Mouse (Mus musculus): ENCODE data around the gene Fstl3. TPM values are rescaled to one million over a fixed set of nuclear protein-coding genes. Genes with fewer than 3 reads are reported as not detected.

Fstl3 gene
- polyA plus RNA-seq, 1 experiment from 2014 or later = 19.9 TPM

GRCm38 (mm10) chr10:79762875-79763274 lies 14.2 kb upstream of the Fstl3 start:
- Histone ChIP-seq H3K27ac (replicated peaks in 1 of 2; ENCODE audit: control insufficient read depth in 1 of 2, insufficient read depth in 1 of 2, low read depth in 2 of 2, low read length in 2 of 2) (no peak overlapping the region), H3K4me2 (ENCODE audit: low read length) (no peak overlapping the region), H3K4me3 (ENCODE audit: control insufficient read depth in 1 of 2, insufficient read depth in 1 of 2, low read depth in 1 of 2, low read length in 2 of 2) (no peak overlapping the region), H3K9me3 (ENCODE audit: control insufficient read depth, low read length) (no peaks in the 10 kb centered on the region), H3K4me1 (ENCODE audit: control insufficient read depth in 2 of 2, insufficient read depth in 2 of 2, low read length in 2 of 2) (peaks cover 26 to 37% of the 10 kb centered on the region in 2 experiments), H3K27me3 (ENCODE audit: control insufficient read depth, insufficient read depth, low read length) (no peaks in the 10 kb centered on the region), H3K36me3 (ENCODE audit: control insufficient read depth, insufficient read depth, low read length) (peaks cover 47% of the 10 kb centered on the region), H3K9ac (ENCODE audit: low read length) (no peak overlapping the region; the same call in 1 of the 2 replicates)
- 91% methylated on average over 3 of the region's 3 CpGs for WGBS
- ATAC-seq (ENCODE audit: insufficient number of reproducible peaks, insufficient read depth, low FRiP score, low read depth) = no peak

DNA sequence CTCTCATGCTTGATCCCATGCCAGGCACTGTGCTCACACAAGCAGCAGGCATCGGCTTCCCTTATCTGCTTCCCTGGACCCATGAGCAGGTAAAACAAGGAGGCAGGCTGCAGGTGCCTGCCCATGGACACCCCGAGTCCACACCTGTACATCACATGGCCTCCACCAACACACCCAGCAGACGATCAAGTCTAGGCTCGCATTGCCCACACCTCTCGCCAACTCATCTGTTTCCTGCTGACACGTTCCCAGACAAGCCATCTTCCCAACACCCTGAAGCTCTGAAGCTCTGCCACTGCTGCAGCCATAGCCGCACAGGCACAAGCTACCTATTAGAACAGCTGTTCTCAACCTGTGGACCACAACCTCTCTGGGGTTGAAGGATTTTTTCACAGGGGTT lies 12.8 kb upstream of the Fstl3 start:
- Histone ChIP-seq H3K9ac (ENCODE audit: low read length) (peak overlapping the region; percentile 12; the same call in 1 of the 2 replicates), H3K27ac (replicated peaks in 1 of 2; ENCODE audit: control insufficient read depth in 1 of 2, insufficient read depth in 1 of 2, low read depth in 2 of 2, low read length in 2 of 2) (no peak overlapping the region), H3K9me3 (ENCODE audit: control insufficient read depth, low read length) (no peaks in the 10 kb centered on the region), H3K4me1 (ENCODE audit: control insufficient read depth in 2 of 2, insufficient read depth in 2 of 2, low read length in 2 of 2) (peaks cover 30 to 46% of the 10 kb centered on the region in 2 experiments), H3K27me3 (ENCODE audit: control insufficient read depth, insufficient read depth, low read length) (no peaks in the 10 kb centered on the region), H3K4me2 (ENCODE audit: low read length) (no peak overlapping the region), H3K36me3 (ENCODE audit: control insufficient read depth, insufficient read depth, low read length) (peaks cover 33% of the 10 kb centered on the region), H3K4me3 (ENCODE audit: control insufficient read depth in 1 of 2, insufficient read depth in 1 of 2, low read depth in 1 of 2, low read length in 2 of 2) (no peak overlapping the region)
- WGBS = 60% methylated on average over 7 of the region's 7 CpGs
- no peak for ATAC-seq (ENCODE audit: insufficient number of reproducible peaks, insufficient read depth, low FRiP score, low read depth)

- peak overlapping the region; percentile 75 for H3K4me2 ChIP-seq (ENCODE audit: low read length)
- H3K27ac ChIP-seq (replicated peaks in 1 of 2; ENCODE audit: control insufficient read depth in 1 of 2, insufficient read depth in 1 of 2, low read depth in 2 of 2, low read length in 2 of 2) = no peak overlapping the region
- H3K9ac ChIP-seq (ENCODE audit: low read length) = peak overlapping the region; percentile 98
- ATAC-seq (ENCODE audit: insufficient number of reproducible peaks, insufficient read depth, low FRiP score, low read depth) = no peak
- no peaks in the 10 kb centered on the region for H3K27me3 ChIP-seq (ENCODE audit: control insufficient read depth, insufficient read depth, low read length)
- H3K36me3 ChIP-seq (ENCODE audit: control insufficient read depth, insufficient read depth, low read length) = peaks cover 25% of the 10 kb centered on the region
- peaks cover 30 to 46% of the 10 kb centered on the region in 2 experiments for H3K4me1 ChIP-seq (ENCODE audit: control insufficient read depth in 2 of 2, insufficient read depth in 2 of 2, low read length in 2 of 2)
- 72% methylated on average over 2 of the region's 2 CpGs for WGBS
- no peaks in the 10 kb centered on the region for H3K9me3 ChIP-seq (ENCODE audit: control insufficient read depth, low read length)
- H3K4me3 ChIP-seq (ENCODE audit: control insufficient read depth in 1 of 2, insufficient read depth in 1 of 2, low read depth in 1 of 2, low read length in 2 of 2) = peak overlapping the region; percentile 90 to 93; a peak in 3 of 4 replicates
Observed at GRCm38 (mm10) chr10:79765228-79765745, 11.8 kb upstream of the Fstl3 start.

DNA sequence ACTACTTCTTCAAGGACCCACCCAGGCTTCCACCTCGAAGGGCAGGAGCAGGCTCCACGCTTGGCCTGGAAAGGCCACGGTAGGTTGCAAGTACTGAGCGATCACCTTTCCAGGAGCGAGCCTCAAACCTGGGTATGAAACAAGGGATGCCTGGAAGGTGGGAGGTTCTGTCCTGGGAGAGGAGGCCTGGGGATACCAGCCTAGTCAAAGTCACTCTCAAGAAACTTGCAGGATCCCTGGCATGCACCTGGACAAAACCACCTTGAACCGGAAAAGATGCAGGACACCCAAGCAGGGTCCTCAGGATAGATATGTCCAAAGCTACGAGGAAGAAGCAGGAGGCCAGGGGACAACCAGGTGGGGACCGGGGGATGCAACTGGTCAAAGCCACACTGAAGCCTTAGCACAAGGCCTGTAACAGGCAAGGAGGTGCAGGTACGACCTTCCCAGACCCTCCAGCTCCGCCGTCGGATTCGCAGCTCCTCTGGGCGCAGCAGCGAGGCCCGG lies 11.0 kb upstream of the Fstl3 start:
- Histone ChIP-seq H3K4me1 (ENCODE audit: control insufficient read depth in 2 of 2, insufficient read depth in 2 of 2, low read length in 2 of 2) (peaks cover 30 to 46% of the 10 kb centered on the region in 2 experiments), H3K36me3 (ENCODE audit: control insufficient read depth, insufficient read depth, low read length) (peaks cover 17% of the 10 kb centered on the region), H3K9ac (ENCODE audit: low read length) (peak overlapping the region; percentile 98), H3K27me3 (ENCODE audit: control insufficient read depth, insufficient read depth, low read length) (no peaks in the 10 kb centered on the region), H3K9me3 (ENCODE audit: control insufficient read depth, low read length) (no peaks in the 10 kb centered on the region), H3K27ac (replicated peaks in 1 of 2; ENCODE audit: control insufficient read depth in 1 of 2, insufficient read depth in 1 of 2, low read depth in 2 of 2, low read length in 2 of 2) (peak overlapping the region; percentile 28 to 92; a peak in 3 of 4 replicates), H3K4me2 (ENCODE audit: low read length) (peak overlapping the region; percentile 75), H3K4me3 (ENCODE audit: control insufficient read depth in 1 of 2, insufficient read depth in 1 of 2, low read depth in 1 of 2, low read length in 2 of 2) (peak overlapping the region; percentile 90 to 93)
- ATAC-seq (ENCODE audit: insufficient number of reproducible peaks, insufficient read depth, low FRiP score, low read depth) = no peak
- 6% methylated on average over 16 of the region's 16 CpGs for WGBS

- WGBS = under 1% methylated on average over 97 of the region's 101 CpGs
- Histone ChIP-seq H3K36me3 (ENCODE audit: control insufficient read depth, insufficient read depth, low read length) (peaks cover 11% of the 10 kb centered on the region), H3K4me1 (ENCODE audit: control insufficient read depth in 2 of 2, insufficient read depth in 2 of 2, low read length in 2 of 2) (peaks cover 30 to 46% of the 10 kb centered on the region in 2 experiments), H3K9ac (ENCODE audit: low read length) (peak within 1 kb of the TSS; percentile 98), H3K9me3 (ENCODE audit: control insufficient read depth, low read length) (no peaks in the 10 kb centered on the region), H3K4me3 (ENCODE audit: control insufficient read depth in 1 of 2, insufficient read depth in 1 of 2, low read depth in 1 of 2, low read length in 2 of 2) (peak within 1 kb of the TSS; percentile 90 to 93), H3K4me2 (ENCODE audit: low read length) (peak within 1 kb of the TSS; percentile 75), H3K27me3 (ENCODE audit: control insufficient read depth, insufficient read depth, low read length) (no peaks in the 10 kb centered on the region), H3K27ac (replicated peaks in 1 of 2; ENCODE audit: control insufficient read depth in 1 of 2, insufficient read depth in 1 of 2, low read depth in 2 of 2, low read length in 2 of 2) (peak within 1 kb of the TSS; percentile 83 to 92)
- peak; percentile 91 for ATAC-seq (ENCODE audit: insufficient number of reproducible peaks, insufficient read depth, low FRiP score, low read depth)
Observed at GRCm38 (mm10) chr10:79766508-79767325, 10.4 kb upstream of the Fstl3 start, which contains the start of gene Rnf126. Gene Rnf126 (minus strand): TSS chr10:79766952.

DNA sequence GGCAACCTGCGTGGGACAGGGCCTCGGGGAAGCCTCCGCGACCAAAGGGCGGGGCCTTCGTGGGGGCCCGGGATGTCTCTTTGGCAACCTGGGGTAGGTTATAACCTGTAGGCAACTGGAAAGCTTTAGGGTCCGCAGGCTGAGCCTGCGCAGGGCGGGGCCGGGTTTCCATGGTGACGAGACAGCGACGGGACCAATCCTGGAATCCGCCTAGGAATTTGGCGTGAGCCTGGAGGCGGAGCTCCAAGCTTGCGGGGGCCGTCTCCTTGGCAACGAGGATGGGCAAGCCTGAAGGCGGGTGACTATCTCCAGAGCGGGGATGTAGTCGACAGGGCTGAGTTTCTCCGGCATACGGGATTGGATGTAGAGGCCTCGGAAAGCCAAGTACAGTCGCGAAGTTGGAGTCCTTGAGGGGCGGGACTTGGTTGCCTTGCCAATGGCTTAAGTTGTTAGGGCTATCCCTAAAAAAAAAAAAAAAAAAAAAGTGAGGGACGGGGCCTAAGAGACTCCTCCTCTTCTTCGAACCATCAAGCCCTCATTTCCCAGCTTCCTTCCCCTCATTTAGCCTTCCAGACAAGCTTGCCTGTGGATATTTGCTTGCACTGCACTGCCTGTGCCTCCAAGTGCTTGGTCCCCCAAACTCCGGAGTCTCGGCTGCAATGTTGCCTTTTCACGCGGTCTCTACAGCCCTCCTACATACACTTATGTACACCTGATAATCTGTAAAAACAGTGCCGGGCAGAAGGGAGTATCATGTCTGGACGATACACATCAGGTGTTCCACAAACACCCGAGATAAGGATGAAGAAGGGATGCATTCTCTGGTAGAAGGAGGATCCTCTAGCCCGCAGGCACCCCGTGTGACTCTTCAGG lies 9.5 kb upstream of the Fstl3 start:
- H3K4me1 ChIP-seq (ENCODE audit: control insufficient read depth in 2 of 2, insufficient read depth in 2 of 2, low read length in 2 of 2) = peaks cover 30 to 46% of the 10 kb centered on the region in 2 experiments
- 0 out of 2 replicates have a peak, but pooled peaks cover 5% of the 10 kb centered on the region for H3K9me3 ChIP-seq (ENCODE audit: control insufficient read depth, low read length)
- peak overlapping the region; percentile 90 to 93 for H3K4me3 ChIP-seq (ENCODE audit: control insufficient read depth in 1 of 2, insufficient read depth in 1 of 2, low read depth in 1 of 2, low read length in 2 of 2)
- peak; percentile 64 for ATAC-seq (ENCODE audit: insufficient number of reproducible peaks, insufficient read depth, low FRiP score, low read depth)
- H3K9ac ChIP-seq (ENCODE audit: low read length) = peak overlapping the region; percentile 75
- H3K27ac ChIP-seq (replicated peaks in 1 of 2; ENCODE audit: control insufficient read depth in 1 of 2, insufficient read depth in 1 of 2, low read depth in 2 of 2, low read length in 2 of 2) = peak overlapping the region; percentile 78 to 92
- H3K36me3 ChIP-seq (ENCODE audit: control insufficient read depth, insufficient read depth, low read length) = peaks cover 2% of the 10 kb centered on the region; the same call in 1 of the 2 replicates
- 11% methylated on average over 40 of the region's 40 CpGs for WGBS
- peak overlapping the region; percentile 75 for H3K4me2 ChIP-seq (ENCODE audit: low read length)
- H3K27me3 ChIP-seq (ENCODE audit: control insufficient read depth, insufficient read depth, low read length) = no peaks in the 10 kb centered on the region

- Histone ChIP-seq H3K4me2 (ENCODE audit: low read length) (peak overlapping the region; percentile 75; the same call in 1 of the 2 replicates), H3K27me3 (ENCODE audit: control insufficient read depth, insufficient read depth, low read length) (no peaks in the 10 kb centered on the region), H3K9ac (ENCODE audit: low read length) (no peak overlapping the region), H3K36me3 (ENCODE audit: control insufficient read depth, insufficient read depth, low read length) (no peaks in the 10 kb centered on the region), H3K4me1 (ENCODE audit: control insufficient read depth in 2 of 2, insufficient read depth in 2 of 2, low read length in 2 of 2) (peaks cover 26 to 41% of the 10 kb centered on the region in 2 experiments), H3K9me3 (ENCODE audit: control insufficient read depth, low read length) (0 out of 2 replicates have a peak, but pooled peaks cover 5% of the 10 kb centered on the region), H3K27ac (replicated peaks in 1 of 2; ENCODE audit: control insufficient read depth in 1 of 2, insufficient read depth in 1 of 2, low read depth in 2 of 2, low read length in 2 of 2) (no peak overlapping the region), H3K4me3 (ENCODE audit: control insufficient read depth in 1 of 2, insufficient read depth in 1 of 2, low read depth in 1 of 2, low read length in 2 of 2) (no peak overlapping the region)
- under 1% methylated on average over 5 of the region's 5 CpGs for WGBS
- no peak for ATAC-seq (ENCODE audit: insufficient number of reproducible peaks, insufficient read depth, low FRiP score, low read depth)
Observed at GRCm38 (mm10) chr10:79768400-79768799, 8.7 kb upstream of the Fstl3 start.

All from heart, embryonic 14.5 days (tissue).